Mouse (Mus musculus): ENCODE measurements around the gene Naaladl2. TPM values are rescaled to one million over a fixed set of nuclear protein-coding genes. Genes with fewer than 3 reads are reported as not detected.

Gene Naaladl2
- polyA plus RNA-seq, 1 experiment = not detected

DNA sequence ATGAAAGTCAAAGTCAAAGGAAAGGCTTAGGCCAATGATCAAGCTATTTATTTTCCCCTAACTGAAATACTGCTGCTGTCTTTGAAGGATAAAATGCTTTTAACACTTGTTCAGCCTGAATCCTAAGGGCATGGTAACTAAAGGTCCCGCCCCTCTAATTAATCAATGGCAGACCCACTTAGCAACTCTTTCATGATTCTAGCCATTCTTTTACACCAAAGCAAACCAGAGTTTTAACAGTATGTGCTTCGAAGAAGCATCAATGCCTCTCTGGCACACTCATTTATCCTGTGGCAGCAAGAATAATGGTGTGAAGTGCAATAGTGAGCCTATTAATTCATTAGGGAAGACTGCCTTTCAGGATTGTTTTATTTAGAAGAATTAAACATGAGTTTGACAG is 151.5 kb downstream of the Naaladl2 start:
- Histone ChIP-seq H3K4me3 (ENCODE audit: low read depth, low read length) (no peak overlapping the region), H3K4me1 (ENCODE audit: control insufficient read depth, insufficient read depth, low read length) (no peaks in the 10 kb centered on the region), H3K27me3 (ENCODE audit: control insufficient read depth, insufficient read depth, low read length, poor library complexity, severe bottlenecking) (no peaks in the 10 kb centered on the region), H3K9me3 (replicated peaks; ENCODE audit: control insufficient read depth, insufficient read depth, low read length, poor library complexity, severe bottlenecking) (no peaks in the 10 kb centered on the region), H3K9ac (ENCODE audit: low read depth, poor library complexity, severe bottlenecking) (no peak overlapping the region), H3K27ac (ENCODE audit: insufficient read depth, low read length) (no peak overlapping the region), H3K36me3 (ENCODE audit: control insufficient read depth, insufficient read depth, low read length, poor library complexity, severe bottlenecking) (no peaks in the 10 kb centered on the region)
- TF ChIP-seq EP300 (IDR thresholded peaks at IDR 0.05; ENCODE audit: insufficient read depth, low read depth, low read length) = no peak
- TF ChIP-seq POLR2A (IDR thresholded peaks at IDR 0.05; ENCODE audit: insufficient read depth, low read length) = no peak
- no peak for TF ChIP-seq CTCF (IDR thresholded peaks at IDR 0.05; ENCODE audit: low read depth, low read length)

DNA sequence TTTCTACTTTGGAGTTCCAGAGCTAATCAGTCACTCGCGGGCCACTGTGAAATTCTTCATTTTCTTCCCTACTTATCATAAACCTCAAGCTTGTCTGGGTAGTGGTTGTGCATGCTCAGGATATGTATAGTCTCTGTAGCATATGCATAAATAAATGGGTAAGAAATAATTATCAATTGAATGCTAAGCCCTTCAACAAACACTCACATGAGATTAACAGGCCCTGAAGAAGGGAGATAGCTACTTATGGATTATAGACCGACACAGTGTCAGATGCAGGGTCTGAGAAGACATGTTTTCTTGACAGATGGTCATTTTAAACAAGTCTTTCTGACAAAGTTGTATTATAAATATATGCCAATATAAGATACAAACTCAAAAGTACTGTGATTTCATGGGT is 152.0 kb downstream of the Naaladl2 start:
- no peak overlapping the region for H3K9ac ChIP-seq (ENCODE audit: low read depth, poor library complexity, severe bottlenecking)
- TF ChIP-seq POLR2A (IDR thresholded peaks at IDR 0.05; ENCODE audit: insufficient read depth, low read length) (no peak), EP300 (IDR thresholded peaks at IDR 0.05; ENCODE audit: insufficient read depth, low read depth, low read length) (no peak), CTCF (IDR thresholded peaks at IDR 0.05; ENCODE audit: low read depth, low read length) (no peak)
- no peaks in the 10 kb centered on the region for H3K36me3 ChIP-seq (ENCODE audit: control insufficient read depth, insufficient read depth, low read length, poor library complexity, severe bottlenecking)
- no peak overlapping the region for H3K27ac ChIP-seq (ENCODE audit: insufficient read depth, low read length)
- H3K9me3 ChIP-seq (replicated peaks; ENCODE audit: control insufficient read depth, insufficient read depth, low read length, poor library complexity, severe bottlenecking) = no peaks in the 10 kb centered on the region
- no peaks in the 10 kb centered on the region for H3K27me3 ChIP-seq (ENCODE audit: control insufficient read depth, insufficient read depth, low read length, poor library complexity, severe bottlenecking)
- H3K4me1 ChIP-seq (ENCODE audit: control insufficient read depth, insufficient read depth, low read length) = no peaks in the 10 kb centered on the region
- H3K4me3 ChIP-seq (ENCODE audit: low read depth, low read length) = no peak overlapping the region

DNA sequence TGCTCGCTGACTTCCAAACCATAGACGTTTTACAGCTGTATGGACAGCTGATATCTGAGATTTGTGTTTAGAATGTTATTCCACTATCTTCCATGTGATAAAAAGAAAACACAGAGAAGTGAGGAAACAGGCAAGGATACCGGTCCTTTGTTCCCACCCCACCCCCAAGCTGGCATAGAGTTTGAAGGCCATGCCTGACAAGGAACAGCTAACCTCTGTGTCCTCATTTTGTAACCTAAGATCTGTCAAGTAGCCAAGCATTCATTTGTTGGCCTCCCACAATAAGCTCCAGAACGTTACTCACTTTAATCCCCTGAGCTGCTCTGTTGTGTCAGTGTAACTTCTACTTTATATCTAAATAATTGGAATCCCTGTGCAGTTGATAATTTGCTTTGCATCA is 161.9 kb downstream of the Naaladl2 start:
- Histone ChIP-seq H3K9me3 (replicated peaks; ENCODE audit: control insufficient read depth, insufficient read depth, low read length, poor library complexity, severe bottlenecking) (no peaks in the 10 kb centered on the region; the same call in 1 of the 2 replicates), H3K9ac (ENCODE audit: low read depth, poor library complexity, severe bottlenecking) (no peak overlapping the region), H3K4me1 (ENCODE audit: control insufficient read depth, insufficient read depth, low read length) (no peaks in the 10 kb centered on the region), H3K27me3 (ENCODE audit: control insufficient read depth, insufficient read depth, low read length, poor library complexity, severe bottlenecking) (no peaks in the 10 kb centered on the region), H3K4me3 (ENCODE audit: low read depth, low read length) (no peak overlapping the region), H3K36me3 (ENCODE audit: control insufficient read depth, insufficient read depth, low read length, poor library complexity, severe bottlenecking) (no peaks in the 10 kb centered on the region), H3K27ac (ENCODE audit: insufficient read depth, low read length) (no peak overlapping the region)
- TF ChIP-seq EP300 (IDR thresholded peaks at IDR 0.05; ENCODE audit: insufficient read depth, low read depth, low read length) = no peak
- no peak for TF ChIP-seq CTCF (IDR thresholded peaks at IDR 0.05; ENCODE audit: low read depth, low read length)
- TF ChIP-seq POLR2A (IDR thresholded peaks at IDR 0.05; ENCODE audit: insufficient read depth, low read length) = no peak

DNA sequence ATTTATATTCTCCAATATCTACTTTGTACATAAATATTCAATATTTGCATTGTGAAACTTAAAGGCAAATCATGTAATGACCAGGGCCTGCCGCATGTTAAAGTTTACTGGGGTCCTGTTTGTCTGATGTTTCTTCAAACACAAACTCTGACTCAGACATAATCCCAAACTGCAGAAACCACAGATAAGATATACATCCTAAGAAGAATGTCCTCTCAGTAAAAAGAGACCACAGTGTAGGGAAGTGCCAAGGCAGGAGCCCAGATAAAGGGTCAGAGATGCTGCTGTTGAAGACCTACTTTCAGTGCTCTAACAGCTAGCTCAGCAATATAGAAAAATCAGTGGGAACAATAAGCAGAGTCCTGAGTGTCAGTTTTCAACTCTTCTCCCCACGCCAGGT is 201.9 kb downstream of the Naaladl2 start:
- no peaks in the 10 kb centered on the region for H3K27me3 ChIP-seq (ENCODE audit: control insufficient read depth, insufficient read depth, low read length, poor library complexity, severe bottlenecking)
- no peaks in the 10 kb centered on the region for H3K9me3 ChIP-seq (replicated peaks; ENCODE audit: control insufficient read depth, insufficient read depth, low read length, poor library complexity, severe bottlenecking)
- TF ChIP-seq CTCF (IDR thresholded peaks at IDR 0.05; ENCODE audit: low read depth, low read length) (no peak), POLR2A (IDR thresholded peaks at IDR 0.05; ENCODE audit: insufficient read depth, low read length) (no peak), EP300 (IDR thresholded peaks at IDR 0.05; ENCODE audit: insufficient read depth, low read depth, low read length) (no peak)
- no peak overlapping the region for H3K27ac ChIP-seq (ENCODE audit: insufficient read depth, low read length)
- H3K36me3 ChIP-seq (ENCODE audit: control insufficient read depth, insufficient read depth, low read length, poor library complexity, severe bottlenecking) = no peaks in the 10 kb centered on the region
- no peak overlapping the region for H3K4me3 ChIP-seq (ENCODE audit: low read depth, low read length)
- no peak overlapping the region for H3K9ac ChIP-seq (ENCODE audit: low read depth, poor library complexity, severe bottlenecking)
- no peaks in the 10 kb centered on the region for H3K4me1 ChIP-seq (ENCODE audit: control insufficient read depth, insufficient read depth, low read length)

DNA sequence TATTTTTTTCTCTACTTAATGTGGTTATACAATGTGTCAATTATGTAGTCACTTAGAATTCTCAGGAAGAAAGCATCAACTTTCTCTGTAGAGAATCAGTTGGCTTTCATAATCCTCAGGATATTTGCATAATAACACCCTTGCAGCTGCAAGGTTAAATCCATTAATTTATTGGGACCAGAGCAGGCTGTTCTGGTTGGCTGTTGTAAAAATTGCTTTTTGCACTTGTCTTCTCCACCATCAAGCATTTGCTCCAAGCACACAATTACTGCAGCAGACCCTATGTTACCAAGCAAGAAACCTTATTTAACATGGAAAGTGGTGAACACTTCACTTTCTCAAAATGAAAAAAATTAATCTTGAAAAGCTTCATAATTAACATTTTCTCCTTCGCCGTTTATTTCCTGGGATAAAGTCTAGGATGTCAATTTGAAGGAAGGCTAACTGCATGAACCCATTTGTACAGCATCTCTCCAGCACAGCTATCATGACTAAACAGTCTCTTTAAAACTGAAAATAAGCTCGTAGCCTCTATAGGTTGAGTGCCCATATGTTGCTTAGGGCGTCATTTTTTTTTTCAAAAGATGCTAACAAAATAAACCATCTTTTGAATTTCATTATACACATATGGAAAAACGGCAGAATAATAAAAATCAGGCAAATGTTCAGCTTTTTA is 205.4 kb downstream of the Naaladl2 start:
- Histone ChIP-seq H3K36me3 (ENCODE audit: control insufficient read depth, insufficient read depth, low read length, poor library complexity, severe bottlenecking) (no peaks in the 10 kb centered on the region), H3K27ac (ENCODE audit: insufficient read depth, low read length) (no peak overlapping the region), H3K4me1 (ENCODE audit: control insufficient read depth, insufficient read depth, low read length) (no peaks in the 10 kb centered on the region), H3K4me3 (ENCODE audit: low read depth, low read length) (no peak overlapping the region), H3K27me3 (ENCODE audit: control insufficient read depth, insufficient read depth, low read length, poor library complexity, severe bottlenecking) (no peaks in the 10 kb centered on the region), H3K9ac (ENCODE audit: low read depth, poor library complexity, severe bottlenecking) (no peak overlapping the region), H3K9me3 (replicated peaks; ENCODE audit: control insufficient read depth, insufficient read depth, low read length, poor library complexity, severe bottlenecking) (no peaks in the 10 kb centered on the region)
- TF ChIP-seq CTCF (IDR thresholded peaks at IDR 0.05; ENCODE audit: low read depth, low read length) (no peak), EP300 (IDR thresholded peaks at IDR 0.05; ENCODE audit: insufficient read depth, low read depth, low read length) (no peak), POLR2A (IDR thresholded peaks at IDR 0.05; ENCODE audit: insufficient read depth, low read length) (no peak)

DNA sequence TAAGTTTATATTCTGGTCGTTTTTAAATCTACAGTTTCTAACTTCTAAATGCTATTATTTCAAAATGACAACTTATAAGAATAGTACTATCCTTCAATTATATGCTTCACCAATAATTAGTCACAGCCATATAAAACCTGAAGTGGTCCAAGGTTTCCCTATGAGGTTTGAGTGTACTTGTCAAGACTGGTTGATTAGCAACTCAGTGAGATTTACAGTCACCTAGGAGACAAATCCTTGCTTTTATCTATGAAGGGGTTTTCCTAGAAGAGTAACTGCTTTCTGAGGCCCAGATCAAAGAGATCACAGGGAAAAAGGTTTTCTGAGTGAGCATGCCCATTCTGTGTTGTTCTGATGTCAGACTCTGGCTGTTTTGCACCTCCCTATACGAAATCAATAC is 222.2 kb downstream of the Naaladl2 start:
- Histone ChIP-seq H3K36me3 (ENCODE audit: control insufficient read depth, insufficient read depth, low read length, poor library complexity, severe bottlenecking) (no peaks in the 10 kb centered on the region), H3K4me3 (ENCODE audit: low read depth, low read length) (no peak overlapping the region), H3K27ac (ENCODE audit: insufficient read depth, low read length) (no peak overlapping the region), H3K9me3 (replicated peaks; ENCODE audit: control insufficient read depth, insufficient read depth, low read length, poor library complexity, severe bottlenecking) (no peaks in the 10 kb centered on the region), H3K9ac (ENCODE audit: low read depth, poor library complexity, severe bottlenecking) (no peak overlapping the region), H3K27me3 (ENCODE audit: control insufficient read depth, insufficient read depth, low read length, poor library complexity, severe bottlenecking) (no peaks in the 10 kb centered on the region), H3K4me1 (ENCODE audit: control insufficient read depth, insufficient read depth, low read length) (no peaks in the 10 kb centered on the region)
- TF ChIP-seq POLR2A (IDR thresholded peaks at IDR 0.05; ENCODE audit: insufficient read depth, low read length) = no peak
- TF ChIP-seq CTCF (IDR thresholded peaks at IDR 0.05; ENCODE audit: low read depth, low read length) = no peak
- TF ChIP-seq EP300 (IDR thresholded peaks at IDR 0.05; ENCODE audit: insufficient read depth, low read depth, low read length) = no peak
